Mouse (Mus musculus) embryonic facial prominence, embryonic 15.5 days (tissue): ENCODE measurements around the gene Adamtsl1. TPM values are rescaled to one million over a fixed set of nuclear protein-coding genes. Genes with fewer than 3 reads are reported as not detected.

Experiments used
- ATAC-seq: fragments of 200-750 bp; cut with Nextera tagmentation; 2 replicates; pipeline ENCODE4 v1.8.0; 2017; ENCODE audit warnings: low read depth, moderate TSS enrichment; ENCODE audit not compliant: insufficient number of reproducible peaks, low FRiP score, low TSS enrichment
- H3K27ac ChIP-seq: fragments of 300-500 bp; sonication (generic); replicated peaks from 2 replicates; pipeline ENCODE4 v1.5.1; 2015; ENCODE audit warnings: mild to moderate bottlenecking, inconsistent platforms
- H3K27me3 ChIP-seq: fragments of 300-500 bp; sonication (generic); 2 replicates; pipeline ENCODE4 v1.6.1; 2015; ENCODE audit warnings: inconsistent platforms
- H3K36me3 ChIP-seq: fragments of 300-500 bp; sonication (generic); 2 replicates; pipeline ENCODE4 v1.6.1; 2015; ENCODE audit warnings: mild to moderate bottlenecking, inconsistent platforms
- H3K4me1 ChIP-seq: fragments of 300-500 bp; sonication (generic); 2 replicates; pipeline ENCODE4 v1.6.1; 2015; ENCODE audit warnings: inconsistent platforms
- H3K4me2 ChIP-seq: fragments of 300-500 bp; sonication (generic); replicated peaks from 2 replicates; pipeline ENCODE4 v1.6.1; 2015; ENCODE audit warnings: mild to moderate bottlenecking, inconsistent platforms
- H3K4me3 ChIP-seq: fragments of 300-500 bp; sonication (generic); replicated peaks from 2 replicates; pipeline ENCODE4 v1.5.1; 2015; ENCODE audit warnings: mild to moderate bottlenecking, inconsistent platforms
- H3K9ac ChIP-seq: fragments of 300-500 bp; sonication (generic); 2 replicates; pipeline ENCODE4 v1.6.1; 2015; ENCODE audit warnings: inconsistent platforms
- H3K9me3 ChIP-seq: fragments of 300-500 bp; sonication (generic); replicated peaks from 2 replicates; pipeline ENCODE4 v1.6.1; 2016; ENCODE audit warnings: inconsistent platforms
- WGBS: fragments of 180-500 bp; shearing (Covaris S2); methylation state at CpG from one replicate; pipeline ENCODE4 v1.1.7; 2015; 5-methylcytosine and 5-hydroxymethylcytosine counted together
- polyA plus RNA-seq: library from polyadenylated mRNA; unstranded; fragments of >200 nt; fragmentation: Nextera tagmentation; extraction: Ambion mirVana; gene quantifications from 2 replicates; pipeline ENCODE4 v1.2.1, GENCODE M21; 2015

The Adamtsl1 gene
- polyA plus RNA-seq, 1 experiment from 2014 or later = 38.0 TPM

GRCm38 (mm10) chr4:85922741-85923140 is 408.8 kb downstream of the Adamtsl1 start:
- H3K36me3 ChIP-seq = no peaks in the 10 kb centered on the region
- H3K9ac ChIP-seq = no peak overlapping the region
- H3K27ac ChIP-seq = no peak overlapping the region
- H3K9me3 ChIP-seq = no peaks in the 10 kb centered on the region
- no peak overlapping the region for H3K4me2 ChIP-seq
- H3K4me1 ChIP-seq = no peaks in the 10 kb centered on the region
- 90% methylated on average over 4 of the region's 4 CpGs for WGBS
- H3K4me3 ChIP-seq = no peak overlapping the region
- H3K27me3 ChIP-seq = no peaks in the 10 kb centered on the region
- ATAC-seq = no peak

- ATAC-seq = no peak
- no peak overlapping the region for H3K27ac ChIP-seq
- H3K9me3 ChIP-seq = no peaks in the 10 kb centered on the region
- no peaks in the 10 kb centered on the region for H3K27me3 ChIP-seq
- H3K9ac ChIP-seq = no peak overlapping the region
- H3K36me3 ChIP-seq = no peaks in the 10 kb centered on the region
- H3K4me2 ChIP-seq = no peak overlapping the region
- no peak overlapping the region for H3K4me3 ChIP-seq
- H3K4me1 ChIP-seq = no peaks in the 10 kb centered on the region
Observed at GRCm38 (mm10) chr4:85932129-85932528, 418.2 kb downstream of the Adamtsl1 start.

- Histone ChIP-seq H3K27me3 (no peaks in the 10 kb centered on the region), H3K4me1 (peaks cover 13% of the 10 kb centered on the region; the same call in 1 of the 2 replicates), H3K36me3 (no peaks in the 10 kb centered on the region), H3K9ac (no peak overlapping the region), H3K4me3 (no peak overlapping the region), H3K4me2 (no peak overlapping the region), H3K27ac (no peak overlapping the region), H3K9me3 (no peaks in the 10 kb centered on the region)
- no peak for ATAC-seq
- 82% methylated on average over 5 of the region's 5 CpGs for WGBS
Observed at GRCm38 (mm10) chr4:85939460-85939859, 425.5 kb downstream of the Adamtsl1 start.

GRCm38 (mm10) chr4:85941857-85942256 is 427.9 kb downstream of the Adamtsl1 start:
- H3K27me3 ChIP-seq = no peaks in the 10 kb centered on the region
- no peak overlapping the region for H3K27ac ChIP-seq
- no peaks in the 10 kb centered on the region for H3K36me3 ChIP-seq
- no peak for ATAC-seq
- H3K9ac ChIP-seq = no peak overlapping the region
- no peak overlapping the region for H3K4me2 ChIP-seq
- H3K9me3 ChIP-seq = no peaks in the 10 kb centered on the region
- H3K4me1 ChIP-seq = peaks cover 13% of the 10 kb centered on the region; the same call in 1 of the 2 replicates
- 51% methylated on average over 2 of the region's 2 CpGs for WGBS
- no peak overlapping the region for H3K4me3 ChIP-seq

- Histone ChIP-seq H3K27ac (no peak overlapping the region), H3K27me3 (no peaks in the 10 kb centered on the region), H3K4me2 (no peak overlapping the region), H3K4me3 (no peak overlapping the region), H3K9me3 (no peaks in the 10 kb centered on the region), H3K36me3 (no peaks in the 10 kb centered on the region), H3K4me1 (no peaks in the 10 kb centered on the region), H3K9ac (no peak overlapping the region)
- 79% methylated on average over 4 of the region's 4 CpGs for WGBS
- ATAC-seq = no peak
Observed at GRCm38 (mm10) chr4:85953590-85953989, 439.6 kb downstream of the Adamtsl1 start.

- H3K36me3 ChIP-seq = no peaks in the 10 kb centered on the region
- no peaks in the 10 kb centered on the region for H3K27me3 ChIP-seq
- WGBS = 68% methylated on average over 3 of the region's 3 CpGs
- no peak overlapping the region for H3K4me2 ChIP-seq
- no peak overlapping the region for H3K9ac ChIP-seq
- H3K27ac ChIP-seq = no peak overlapping the region
- ATAC-seq = no peak
- H3K4me1 ChIP-seq = no peaks in the 10 kb centered on the region
- H3K9me3 ChIP-seq = no peaks in the 10 kb centered on the region
- H3K4me3 ChIP-seq = no peak overlapping the region
Observed at GRCm38 (mm10) chr4:85955387-85955786, 441.4 kb downstream of the Adamtsl1 start.

- Histone ChIP-seq H3K9ac (no peak overlapping the region), H3K9me3 (no peaks in the 10 kb centered on the region), H3K4me1 (no peaks in the 10 kb centered on the region), H3K36me3 (no peaks in the 10 kb centered on the region), H3K27ac (no peak overlapping the region), H3K4me2 (no peak overlapping the region), H3K4me3 (no peak overlapping the region), H3K27me3 (no peaks in the 10 kb centered on the region)
- 75% methylated on average over 4 of the region's 4 CpGs for WGBS
- no peak for ATAC-seq
Observed at GRCm38 (mm10) chr4:85957266-85957665, 443.3 kb downstream of the Adamtsl1 start.

GRCm38 (mm10) chr4:85957879-85958278 is 443.9 kb downstream of the Adamtsl1 start:
- Histone ChIP-seq H3K27ac (no peak overlapping the region), H3K4me2 (no peak overlapping the region), H3K27me3 (no peaks in the 10 kb centered on the region), H3K9ac (no peak overlapping the region), H3K36me3 (no peaks in the 10 kb centered on the region), H3K9me3 (no peaks in the 10 kb centered on the region), H3K4me3 (no peak overlapping the region), H3K4me1 (no peaks in the 10 kb centered on the region)
- no peak for ATAC-seq
- WGBS = 89% methylated on average over 1 of the region's 1 CpGs

- no peaks in the 10 kb centered on the region for H3K27me3 ChIP-seq
- no peak overlapping the region for H3K9ac ChIP-seq
- no peak overlapping the region for H3K4me2 ChIP-seq
- no peaks in the 10 kb centered on the region for H3K9me3 ChIP-seq
- 72% methylated on average over 2 of the region's 2 CpGs for WGBS
- no peak overlapping the region for H3K27ac ChIP-seq
- ATAC-seq = no peak
- H3K4me1 ChIP-seq = no peaks in the 10 kb centered on the region
- H3K4me3 ChIP-seq = no peak overlapping the region
- no peaks in the 10 kb centered on the region for H3K36me3 ChIP-seq
Observed at GRCm38 (mm10) chr4:85959019-85959418, 445.0 kb downstream of the Adamtsl1 start.

- ATAC-seq = no peak
- H3K27ac ChIP-seq = no peak overlapping the region
Observed at GRCm38 (mm10) chr4:85976188-85976587, 462.2 kb downstream of the Adamtsl1 start.

GRCm38 (mm10) chr4:85979206-85979605 is 465.2 kb downstream of the Adamtsl1 start:
- no peak for ATAC-seq
- Histone ChIP-seq H3K4me2 (no peak overlapping the region), H3K27ac (no peak overlapping the region), H3K9ac (no peak overlapping the region), H3K4me1 (no peaks in the 10 kb centered on the region), H3K4me3 (no peak overlapping the region), H3K9me3 (no peaks in the 10 kb centered on the region), H3K27me3 (no peaks in the 10 kb centered on the region), H3K36me3 (no peaks in the 10 kb centered on the region)
- WGBS = 64% methylated on average over 10 of the region's 10 CpGs

More at GRCm38 (mm10) chr4:85976188-85976587, 462.2 kb downstream of the Adamtsl1 start:
- H3K9me3 ChIP-seq = no peaks in the 10 kb centered on the region
- no peak overlapping the region for H3K9ac ChIP-seq
- WGBS = 61% methylated on average over 3 of the region's 3 CpGs
- no peak overlapping the region for H3K4me3 ChIP-seq
- H3K4me1 ChIP-seq = no peaks in the 10 kb centered on the region
- H3K27me3 ChIP-seq = no peaks in the 10 kb centered on the region
- H3K4me2 ChIP-seq = no peak overlapping the region
- H3K36me3 ChIP-seq = no peaks in the 10 kb centered on the region

- no peaks in the 10 kb centered on the region for H3K4me1 ChIP-seq
- H3K4me2 ChIP-seq = no peak overlapping the region
- 64% methylated on average over 5 of the region's 5 CpGs for WGBS
- H3K27ac ChIP-seq = no peak overlapping the region
- H3K9me3 ChIP-seq = no peaks in the 10 kb centered on the region
- no peaks in the 10 kb centered on the region for H3K36me3 ChIP-seq
- ATAC-seq = no peak
- H3K9ac ChIP-seq = no peak overlapping the region
- H3K4me3 ChIP-seq = no peak overlapping the region
- H3K27me3 ChIP-seq = no peaks in the 10 kb centered on the region
Observed at GRCm38 (mm10) chr4:86006596-86006995, 492.6 kb downstream of the Adamtsl1 start.
